Mouse (Mus musculus) intestine, embryonic 14.5 days (tissue): ENCODE measurements around the gene Cdk5rap3. TPM values are rescaled to one million over a fixed set of nuclear protein-coding genes. Genes with fewer than 3 reads are reported as not detected.
A peak's percentile ranks its signal among the peaks of the same experiment; 100 is the strongest.

Experiments used
- ATAC-seq: fragments of 200-750 bp; cut with Nextera tagmentation; replicated peaks from 2 replicates; pipeline ENCODE4 v1.8.0; 2017; ENCODE audit warnings: low read depth, moderate number of reproducible peaks, moderate TSS enrichment, moderate library complexity; ENCODE audit not compliant: low FRiP score, low TSS enrichment
- DNase-seq: peaks from one replicate; pipeline ENCODE4 v3.0.0-alpha.2; 2018; ENCODE audit warnings: low spot score
- H3K27ac ChIP-seq: fragments of 300-500 bp; sonication (generic); 2 replicates; pipeline ENCODE4 v1.5.1; 2014; ENCODE audit warnings: low read depth, mild to moderate bottlenecking, control low read depth
- H3K27me3 ChIP-seq: fragments of 300-500 bp; sonication (generic); replicated peaks from 2 replicates; pipeline ENCODE4 v1.6.1; 2014; ENCODE audit warnings: low read length, control low read depth; ENCODE audit not compliant: control insufficient read depth, insufficient read depth
- H3K36me3 ChIP-seq: fragments of 300-500 bp; sonication (generic); 2 replicates; pipeline ENCODE4 v1.6.1; 2014; ENCODE audit warnings: low read length, control low read depth; ENCODE audit not compliant: control insufficient read depth, insufficient read depth
- H3K4me1 ChIP-seq: fragments of 300-500 bp; sonication (generic); replicated peaks from 2 replicates; pipeline ENCODE4 v1.6.1; 2014; ENCODE audit warnings: low read length, control low read depth, mixed read lengths; ENCODE audit not compliant: control insufficient read depth, insufficient read depth
- H3K4me2 ChIP-seq: fragments of 300-500 bp; sonication (generic); 2 replicates; pipeline ENCODE4 v1.6.1; 2014; ENCODE audit warnings: low read length
- H3K4me3 ChIP-seq: fragments of 300-500 bp; sonication (generic); 2 replicates; pipeline ENCODE4 v1.5.1; 2014; ENCODE audit warnings: low read depth, low read length, control low read depth, mixed read lengths
- H3K9ac ChIP-seq: fragments of 300-500 bp; sonication (generic); 2 replicates; pipeline ENCODE4 v1.6.1; 2014; ENCODE audit warnings: mild to moderate bottlenecking, low read length
- H3K9me3 ChIP-seq: fragments of 300-500 bp; sonication (generic); 2 replicates; pipeline ENCODE4 v1.6.1; 2016; ENCODE audit warnings: low read length, control low read depth; ENCODE audit not compliant: control insufficient read depth
- WGBS: fragments of 180-500 bp; shearing (Covaris S2); extraction: QIAGEN DNeasy Blood & Tissue Kit; methylation state at CpG from one replicate; pipeline ENCODE4 v1.1.7; 2014; 5-methylcytosine and 5-hydroxymethylcytosine counted together
- polyA plus RNA-seq: library from polyadenylated mRNA; unstranded; fragments of >200 nt; fragmentation: Nextera tagmentation; extraction: Ambion mirVana; gene quantifications from 2 replicates; pipeline ENCODE4 v1.2.1, GENCODE M21; 2014

The Cdk5rap3 gene
- polyA plus RNA-seq, 1 experiment from 2014 or later, result 64.2 TPM

- DNase-seq, result no peak
- H3K4me2 ChIP-seq, result no peak overlapping the region
- no peak overlapping the region for H3K27ac ChIP-seq
- H3K9ac ChIP-seq, result no peak overlapping the region
- H3K4me1 ChIP-seq, result no peaks in the 10 kb centered on the region
- 54% methylated on average over 11 of the region's 11 CpGs for WGBS
- ATAC-seq, result no peak
- H3K27me3 ChIP-seq, result no peaks in the 10 kb centered on the region
- no peaks in the 10 kb centered on the region for H3K9me3 ChIP-seq
- H3K36me3 ChIP-seq, result no peaks in the 10 kb centered on the region
- H3K4me3 ChIP-seq, result no peak overlapping the region
Observed at GRCm38 (mm10) chr11:96893203-96893842, 23.0 kb downstream of the Cdk5rap3 start.

GRCm38 (mm10) chr11:96891784-96892527, 24.3 kb downstream of the Cdk5rap3 start:
- Histone ChIP-seq H3K4me1 (no peaks in the 10 kb centered on the region), H3K4me2 (no peak overlapping the region), H3K9me3 (no peaks in the 10 kb centered on the region), H3K4me3 (no peak overlapping the region), H3K9ac (no peak overlapping the region), H3K27ac (no peak overlapping the region), H3K27me3 (no peaks in the 10 kb centered on the region), H3K36me3 (no peaks in the 10 kb centered on the region)
- whole genome bisulfite sequencing, result 34% methylated on average over 14 of the region's 14 CpGs
- no peak for DNase-seq
- no peak for ATAC-seq

- DNase-seq (no peak), ATAC-seq (no peak)
- H3K9ac ChIP-seq, result no peak overlapping the region
- no peak overlapping the region for H3K4me3 ChIP-seq
- H3K4me1 ChIP-seq, result no peaks in the 10 kb centered on the region; the same call in 1 of the 2 replicates
- no peak overlapping the region for H3K27ac ChIP-seq
- no peaks in the 10 kb centered on the region for H3K36me3 ChIP-seq
- H3K9me3 ChIP-seq, result no peaks in the 10 kb centered on the region
- H3K27me3 ChIP-seq, result no peaks in the 10 kb centered on the region
- H3K4me2 ChIP-seq, result no peak overlapping the region
- WGBS, result 83% methylated on average over 8 of the region's 8 CpGs
Observed at GRCm38 (mm10) chr11:96886942-96887546, 29.3 kb downstream of the Cdk5rap3 start.

GRCm38 (mm10) chr11:96885901-96886340, 30.4 kb downstream of the Cdk5rap3 start:
- WGBS, result 43% methylated on average over 5 of the region's 5 CpGs
- H3K36me3 ChIP-seq, result no peaks in the 10 kb centered on the region
- H3K9ac ChIP-seq, result no peak overlapping the region
- no peak overlapping the region for H3K4me3 ChIP-seq
- H3K4me1 ChIP-seq, result no peaks in the 10 kb centered on the region; the same call in 1 of the 2 replicates
- DNase-seq, result no peak
- peak overlapping the region; percentile 38; the same call in 1 of the 2 replicates for H3K27ac ChIP-seq
- no peaks in the 10 kb centered on the region for H3K27me3 ChIP-seq
- ATAC-seq, result peak; percentile 70; the same call in 1 of the 2 replicates
- H3K9me3 ChIP-seq, result no peaks in the 10 kb centered on the region
- H3K4me2 ChIP-seq, result no peak overlapping the region

- 0 out of 2 replicates have a peak, but pooled peaks cover 5% of the 10 kb centered on the region for H3K27me3 ChIP-seq
- no peak overlapping the region for H3K4me2 ChIP-seq
- no peak overlapping the region for H3K4me3 ChIP-seq
- H3K36me3 ChIP-seq, result no peaks in the 10 kb centered on the region
- DNase-seq, result no peak
- no peak overlapping the region for H3K9ac ChIP-seq
- 83% methylated on average over 9 of the region's 9 CpGs for WGBS
- no peak overlapping the region for H3K27ac ChIP-seq
- H3K4me1 ChIP-seq, result peaks cover 12% of the 10 kb centered on the region
- ATAC-seq, result no peak
- no peaks in the 10 kb centered on the region for H3K9me3 ChIP-seq
Observed at GRCm38 (mm10) chr11:96880296-96880695, 36.0 kb downstream of the Cdk5rap3 start.

- H3K4me3 ChIP-seq, result no peak overlapping the region
- H3K4me2 ChIP-seq, result no peak overlapping the region
- H3K9ac ChIP-seq, result no peak overlapping the region
- no peaks in the 10 kb centered on the region for H3K36me3 ChIP-seq
- H3K27me3 ChIP-seq, result 0 out of 2 replicates have a peak, but pooled peaks cover 5% of the 10 kb centered on the region
- DNase-seq (no peak), ATAC-seq (no peak)
- 43% methylated on average over 7 of the region's 7 CpGs for WGBS
- no peak overlapping the region for H3K27ac ChIP-seq
- no peaks in the 10 kb centered on the region for H3K9me3 ChIP-seq
- H3K4me1 ChIP-seq, result peaks cover 14% of the 10 kb centered on the region
Observed at GRCm38 (mm10) chr11:96879359-96879758, 36.9 kb downstream of the Cdk5rap3 start.

GRCm38 (mm10) chr11:96878715-96879114, 37.6 kb downstream of the Cdk5rap3 start:
- Histone ChIP-seq H3K4me3 (no peak overlapping the region), H3K36me3 (no peaks in the 10 kb centered on the region), H3K27me3 (0 out of 2 replicates have a peak, but pooled peaks cover 5% of the 10 kb centered on the region), H3K4me1 (peaks cover 19% of the 10 kb centered on the region), H3K9me3 (no peaks in the 10 kb centered on the region), H3K9ac (no peak overlapping the region), H3K27ac (no peak overlapping the region), H3K4me2 (no peak overlapping the region)
- 66% methylated on average over 3 of the region's 3 CpGs for WGBS
- DNase-seq, result no peak
- ATAC-seq, result no peak

GRCm38 (mm10) chr11:96877071-96877470, 39.2 kb downstream of the Cdk5rap3 start:
- DNase-seq (no peak), ATAC-seq (no peak)
- 39% methylated on average over 4 of the region's 4 CpGs for WGBS
- Histone ChIP-seq H3K4me2 (peak overlapping the region; percentile 9; the same call in 1 of the 2 replicates), H3K27me3 (0 out of 2 replicates have a peak, but pooled peaks cover 5% of the 10 kb centered on the region), H3K9ac (no peak overlapping the region), H3K4me3 (no peak overlapping the region), H3K27ac (peak overlapping the region; percentile 82), H3K4me1 (peaks cover 35% of the 10 kb centered on the region), H3K9me3 (no peaks in the 10 kb centered on the region), H3K36me3 (no peaks in the 10 kb centered on the region)
